Mouse (Mus musculus): ENCODE measurements around the gene Dab1. TPM values are rescaled to one million over a fixed set of nuclear protein-coding genes. Genes with fewer than 3 reads are reported as not detected.

Gene Dab1
- total and polyA plus RNA-seq, 3 experiments = not detected

- H3K27ac ChIP-seq (ENCODE audit: control insufficient read depth, low read depth, low read length) = no peak overlapping the region
- H3K36me3 ChIP-seq (ENCODE audit: control insufficient read depth in 1 of 2, insufficient read depth in 2 of 2, low read length in 2 of 2) = no peaks in the 10 kb centered on the region
- no peaks in the 10 kb centered on the region for H3K79me2 ChIP-seq (ENCODE audit: control insufficient read depth, insufficient read depth, low read length, poor library complexity)
- H3K4me1 ChIP-seq (ENCODE audit: control insufficient read depth in 1 of 2, insufficient read depth in 2 of 2, low read length in 2 of 2) = no peaks in the 10 kb centered on the region
- DNase-seq (ENCODE audit: low read depth, low spot score) = no peak
- no peak overlapping the region for H3K4me3 ChIP-seq (ENCODE audit: control insufficient read depth in 1 of 2, insufficient read depth in 1 of 2, low read depth in 2 of 2, low read length in 2 of 2)
- no peaks in the 10 kb centered on the region for H3K9me3 ChIP-seq (replicated peaks; ENCODE audit: insufficient read depth, low read length)
- no peak for TF ChIP-seq TCF12 (IDR thresholded peaks at IDR 0.05; ENCODE audit: low read depth, low read length)
- no peak for TF ChIP-seq CTCF (IDR thresholded peaks at IDR 0.05 in 2 of 3, conservative IDR thresholded peaks at IDR 0.05 in 1 of 3; ENCODE audit: control insufficient read depth in 1 of 3, insufficient read depth in 1 of 3, low read depth in 2 of 3, low read length in 3 of 3, poor library complexity in 1 of 3, severe bottlenecking in 1 of 3)
- no peak for TF ChIP-seq POLR2AphosphoS5 (IDR thresholded peaks at IDR 0.05; ENCODE audit: borderline replicate concordance, low read depth, low read length)
- no peak for TF ChIP-seq POLR2A (IDR thresholded peaks at IDR 0.05; ENCODE audit: control insufficient read depth in 1 of 2, insufficient read depth in 1 of 2, low read depth in 1 of 2, low read length in 2 of 2, poor library complexity in 1 of 2)
- no peak for TF ChIP-seq ZC3H11A (IDR thresholded peaks at IDR 0.05; ENCODE audit: low read depth, low read length)
- H3K9ac ChIP-seq (ENCODE audit: control insufficient read depth, low read depth, low read length, poor library complexity, severe bottlenecking) = no peak overlapping the region
- H3K27me3 ChIP-seq (ENCODE audit: control insufficient read depth in 1 of 2, insufficient read depth in 2 of 2, low read length in 2 of 2) = no peaks in the 10 kb centered on the region
Measured at GRCm38 (mm10) chr4:103974536-103974935, 355.4 kb downstream of the Dab1 start.

- no peak overlapping the region for H3K27ac ChIP-seq (ENCODE audit: control insufficient read depth, low read depth, low read length)
- H3K79me2 ChIP-seq (ENCODE audit: control insufficient read depth, insufficient read depth, low read length, poor library complexity) = no peaks in the 10 kb centered on the region
- H3K9ac ChIP-seq (ENCODE audit: control insufficient read depth, low read depth, low read length, poor library complexity, severe bottlenecking) = no peak overlapping the region
- H3K4me1 ChIP-seq (ENCODE audit: control insufficient read depth in 1 of 2, insufficient read depth in 2 of 2, low read length in 2 of 2) = no peaks in the 10 kb centered on the region
- DNase-seq (ENCODE audit: low read depth, low spot score) = no peak
- no peaks in the 10 kb centered on the region for H3K36me3 ChIP-seq (ENCODE audit: control insufficient read depth in 1 of 2, insufficient read depth in 2 of 2, low read length in 2 of 2)
- no peak for TF ChIP-seq USF1 (IDR thresholded peaks at IDR 0.05; ENCODE audit: low read depth, low read length)
- H3K4me3 ChIP-seq (ENCODE audit: control insufficient read depth in 1 of 2, insufficient read depth in 1 of 2, low read depth in 2 of 2, low read length in 2 of 2) = no peak overlapping the region
- no peaks in the 10 kb centered on the region for H3K27me3 ChIP-seq (ENCODE audit: control insufficient read depth in 1 of 2, insufficient read depth in 2 of 2, low read length in 2 of 2)
- no peaks in the 10 kb centered on the region for H3K9me3 ChIP-seq (replicated peaks; ENCODE audit: insufficient read depth, low read length)
Measured at GRCm38 (mm10) chr4:103974946-103975345, 355.8 kb downstream of the Dab1 start.

DNA sequence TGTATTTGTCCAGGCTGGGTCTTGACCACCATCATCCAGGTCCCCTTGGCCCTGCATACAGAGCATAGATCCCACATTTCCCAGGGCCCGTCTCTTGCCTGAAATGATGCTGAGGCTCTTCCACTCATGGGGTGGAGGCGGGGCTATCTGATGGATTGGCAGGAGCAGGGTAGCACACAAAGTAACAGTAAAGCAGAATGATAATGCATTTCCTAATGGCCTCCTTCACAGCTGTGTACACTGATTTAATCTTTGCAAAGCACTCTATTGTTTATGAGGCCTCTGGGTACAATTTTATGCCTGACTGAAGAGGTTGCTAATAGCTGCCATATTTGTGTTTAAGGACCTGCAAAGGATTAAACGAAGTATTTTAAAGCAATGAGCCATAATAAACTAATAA is 374.7 kb downstream of the Dab1 start:
- DNase-seq (ENCODE audit: low read depth, low spot score) = no peak
- Histone ChIP-seq H3K4me1 (ENCODE audit: control insufficient read depth in 1 of 2, insufficient read depth in 2 of 2, low read length in 2 of 2) (no peaks in the 10 kb centered on the region), H3K79me2 (ENCODE audit: control insufficient read depth, insufficient read depth, low read length, poor library complexity) (no peaks in the 10 kb centered on the region), H3K27me3 (ENCODE audit: control insufficient read depth in 1 of 2, insufficient read depth in 2 of 2, low read length in 2 of 2) (no peaks in the 10 kb centered on the region), H3K9ac (ENCODE audit: control insufficient read depth, low read depth, low read length, poor library complexity, severe bottlenecking) (no peak overlapping the region), H3K27ac (ENCODE audit: control insufficient read depth, low read depth, low read length) (no peak overlapping the region), H3K36me3 (ENCODE audit: control insufficient read depth in 1 of 2, insufficient read depth in 2 of 2, low read length in 2 of 2) (no peaks in the 10 kb centered on the region), H3K4me3 (ENCODE audit: control insufficient read depth in 1 of 2, insufficient read depth in 1 of 2, low read depth in 2 of 2, low read length in 2 of 2) (no peak overlapping the region), H3K9me3 (replicated peaks; ENCODE audit: insufficient read depth, low read length) (no peaks in the 10 kb centered on the region)
- TF ChIP-seq TBP (IDR thresholded peaks at IDR 0.05; ENCODE audit: low read depth, low read length) (no peak), USF1 (IDR thresholded peaks at IDR 0.05; ENCODE audit: low read depth, low read length) (no peak), GATA1 (IDR thresholded peaks at IDR 0.05; ENCODE audit: low read depth, low read length) (no peak), ETS1 (IDR thresholded peaks at IDR 0.05; ENCODE audit: low read depth, low read length) (no peak), BHLHE40 (IDR thresholded peaks at IDR 0.05; ENCODE audit: borderline replicate concordance, low read depth, low read length) (no peak), POLR2A (IDR thresholded peaks at IDR 0.05; ENCODE audit: control insufficient read depth in 1 of 2, insufficient read depth in 1 of 2, low read depth in 1 of 2, low read length in 2 of 2, poor library complexity in 1 of 2) (no peak), POLR2AphosphoS5 (IDR thresholded peaks at IDR 0.05; ENCODE audit: borderline replicate concordance, low read depth, low read length) (no peak), JUND (IDR thresholded peaks at IDR 0.05; ENCODE audit: low read depth, low read length) (no peak), CTCF (IDR thresholded peaks at IDR 0.05 in 2 of 3, conservative IDR thresholded peaks at IDR 0.05 in 1 of 3; ENCODE audit: control insufficient read depth in 1 of 3, insufficient read depth in 1 of 3, low read depth in 2 of 3, low read length in 3 of 3, poor library complexity in 1 of 3, severe bottlenecking in 1 of 3) (no peak), NELFE (IDR thresholded peaks at IDR 0.05; ENCODE audit: low read depth, low read length) (no peak), RCOR1 (IDR thresholded peaks at IDR 0.05; ENCODE audit: low read depth, low read length) (no peak), MYB (IDR thresholded peaks at IDR 0.05; ENCODE audit: low read depth, low read length) (no peak), NRF1 (IDR thresholded peaks at IDR 0.05; ENCODE audit: insufficient read depth, low read depth, low read length, poor library complexity, severe bottlenecking) (no peak), SMC3 (IDR thresholded peaks at IDR 0.05; ENCODE audit: low read depth, low read length) (no peak), ZNF384 (IDR thresholded peaks at IDR 0.05; ENCODE audit: low read depth, low read length) (no peak), E2F4 (IDR thresholded peaks at IDR 0.05; ENCODE audit: borderline replicate concordance, low read depth, low read length) (no peak), ELF1 (IDR thresholded peaks at IDR 0.05; ENCODE audit: low read depth, low read length) (no peak), GABPA (IDR thresholded peaks at IDR 0.05; ENCODE audit: low read depth, low read length) (no peak), POLR2AphosphoS2 (IDR thresholded peaks at IDR 0.05; ENCODE audit: low read length) (no peak), MEF2A (IDR thresholded peaks at IDR 0.05; ENCODE audit: extremely low read depth, insufficient replicate concordance, low read depth, low read length, poor library complexity, severe bottlenecking) (no peak)

Measured in MEL (cell line).